Mouse (Mus musculus): ENCODE results near the gene Catsper2.

DNA sequence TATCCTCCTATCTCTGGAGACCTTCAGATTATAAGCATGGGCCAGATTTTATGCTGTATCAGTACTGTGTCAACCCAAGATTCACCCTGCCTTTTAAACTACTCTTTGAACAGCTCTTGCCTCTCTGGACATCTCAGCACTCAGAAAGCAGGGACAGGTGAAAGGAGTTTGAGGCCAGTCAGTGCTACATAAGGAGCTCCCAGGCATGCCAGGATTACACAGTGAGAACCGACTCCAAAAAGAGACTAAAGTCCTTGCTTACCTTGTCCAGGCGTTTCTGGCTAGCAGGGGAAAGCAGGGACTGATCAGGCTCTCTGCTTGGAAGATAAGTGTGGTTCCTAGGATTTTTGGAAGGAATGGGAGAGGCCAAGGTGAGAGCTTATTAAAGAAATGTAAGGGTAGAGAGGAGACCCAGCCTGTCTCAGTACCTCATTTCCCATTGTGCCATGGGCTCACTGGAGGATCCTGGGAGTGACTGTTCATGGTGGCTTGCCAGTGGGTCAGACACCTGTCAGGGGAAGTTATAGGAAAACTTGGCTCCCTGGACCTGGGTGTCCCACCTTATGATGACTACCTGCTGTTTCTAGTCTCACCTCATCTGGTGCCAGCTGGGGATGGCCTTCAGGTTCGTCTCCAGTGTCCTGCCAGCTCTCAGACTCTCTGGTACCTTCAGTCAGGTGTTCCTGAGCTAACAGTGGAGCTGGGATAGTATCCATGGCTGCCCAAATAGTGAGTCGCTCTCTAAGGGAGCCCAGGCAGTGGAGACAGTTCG, 27.4 kb upstream of the Catsper2 start:
- TF ChIP-seq CEBPB (IDR thresholded peaks at IDR 0.05; ENCODE audit: low read depth) (no peak), FOSL1 (IDR thresholded peaks at IDR 0.05; ENCODE audit: insufficient read depth, low read length, poor library complexity, severe bottlenecking) (no peak), CTCF (IDR thresholded peaks at IDR 0.05; ENCODE audit: control insufficient read depth, insufficient read depth, insufficient read length) (no peak), MAX (IDR thresholded peaks at IDR 0.05) (no peak)

Data from C2C12 (cell line).